Mouse (Mus musculus): ENCODE measurements at regions not wholly inside any gene's neighbourhood (a gene's known extent, or its start where the extent isn't known, plus 50 kb on each side); places are given as distances from the start of the nearest gene placed in this dataset.

GRCm38 (mm10) chr10:92021036-92021435, 701.2 kb downstream of the Nedd1 start:
- Histone ChIP-seq H3K9ac (replicated peaks; ENCODE audit: low read depth, low read length) (no peak overlapping the region), H3K27me3 (ENCODE audit: control insufficient read depth, insufficient read depth, low read length) (no peaks in the 10 kb centered on the region), H3K36me3 (ENCODE audit: control insufficient read depth, insufficient read depth, low read length) (no peaks in the 10 kb centered on the region), H3K27ac (ENCODE audit: low read depth, low read length) (no peak overlapping the region), H3K4me1 (ENCODE audit: control insufficient read depth, insufficient read depth, low read length) (0 out of 2 replicates have a peak, but pooled peaks cover 5% of the 10 kb centered on the region), H3K4me3 (ENCODE audit: low read depth, low read length) (no peak overlapping the region), H3K4me2 (ENCODE audit: low read depth, low read length) (no peak overlapping the region), H3K9me3 (ENCODE audit: control insufficient read depth, low read length) (no peaks in the 10 kb centered on the region)
- WGBS = 78% methylated on average over 1 of the region's 1 CpGs
- ATAC-seq (ENCODE audit: low read depth) = no peak

- no peaks in the 10 kb centered on the region for H3K27me3 ChIP-seq (ENCODE audit: control insufficient read depth, insufficient read depth, low read length)
- H3K36me3 ChIP-seq (ENCODE audit: control insufficient read depth, insufficient read depth, low read length) = no peaks in the 10 kb centered on the region
- H3K27ac ChIP-seq (ENCODE audit: low read depth, low read length) = no peak overlapping the region
- H3K9ac ChIP-seq (replicated peaks; ENCODE audit: low read depth, low read length) = no peak overlapping the region
- 38% methylated on average over 10 of the region's 10 CpGs for WGBS
- ATAC-seq (ENCODE audit: low read depth) = no peak
- H3K4me2 ChIP-seq (ENCODE audit: low read depth, low read length) = no peak overlapping the region
- H3K9me3 ChIP-seq (ENCODE audit: control insufficient read depth, low read length) = no peaks in the 10 kb centered on the region
- H3K4me3 ChIP-seq (ENCODE audit: low read depth, low read length) = no peak overlapping the region
- H3K4me1 ChIP-seq (ENCODE audit: control insufficient read depth, insufficient read depth, low read length) = peaks cover 6% of the 10 kb centered on the region; the same call in 1 of the 2 replicates
Measured at GRCm38 (mm10) chr10:92009551-92009950, 712.7 kb downstream of the Nedd1 start.

GRCm38 (mm10) chr10:92007891-92008290, 714.3 kb downstream of the Nedd1 start:
- H3K4me1 ChIP-seq (ENCODE audit: control insufficient read depth, insufficient read depth, low read length) = peaks cover 6% of the 10 kb centered on the region; the same call in 1 of the 2 replicates
- 79% methylated on average over 2 of the region's 2 CpGs for WGBS
- no peaks in the 10 kb centered on the region for H3K27me3 ChIP-seq (ENCODE audit: control insufficient read depth, insufficient read depth, low read length)
- no peak overlapping the region for H3K4me2 ChIP-seq (ENCODE audit: low read depth, low read length)
- H3K9ac ChIP-seq (replicated peaks; ENCODE audit: low read depth, low read length) = no peak overlapping the region
- H3K27ac ChIP-seq (ENCODE audit: low read depth, low read length) = no peak overlapping the region
- H3K4me3 ChIP-seq (ENCODE audit: low read depth, low read length) = no peak overlapping the region
- ATAC-seq (ENCODE audit: low read depth) = no peak
- no peaks in the 10 kb centered on the region for H3K36me3 ChIP-seq (ENCODE audit: control insufficient read depth, insufficient read depth, low read length)
- H3K9me3 ChIP-seq (ENCODE audit: control insufficient read depth, low read length) = no peaks in the 10 kb centered on the region

- Histone ChIP-seq H3K27ac (ENCODE audit: low read depth, low read length) (no peak overlapping the region), H3K27me3 (ENCODE audit: control insufficient read depth, insufficient read depth, low read length) (no peaks in the 10 kb centered on the region), H3K4me1 (ENCODE audit: control insufficient read depth, insufficient read depth, low read length) (peaks cover 6% of the 10 kb centered on the region; the same call in 1 of the 2 replicates), H3K9ac (replicated peaks; ENCODE audit: low read depth, low read length) (no peak overlapping the region), H3K36me3 (ENCODE audit: control insufficient read depth, insufficient read depth, low read length) (no peaks in the 10 kb centered on the region), H3K4me2 (ENCODE audit: low read depth, low read length) (no peak overlapping the region), H3K9me3 (ENCODE audit: control insufficient read depth, low read length) (no peaks in the 10 kb centered on the region), H3K4me3 (ENCODE audit: low read depth, low read length) (no peak overlapping the region)
- ATAC-seq (ENCODE audit: low read depth) = no peak
- 15% methylated on average over 3 of the region's 3 CpGs for WGBS
Measured at GRCm38 (mm10) chr10:92006467-92006866, 715.8 kb downstream of the Nedd1 start.

GRCm38 (mm10) chr10:91991040-91991439, 731.2 kb downstream of the Nedd1 start:
- WGBS = 58% methylated on average over 4 of the region's 4 CpGs

GRCm38 (mm10) chr10:91988364-91988763, 733.9 kb downstream of the Nedd1 start:
- no peaks in the 10 kb centered on the region for H3K36me3 ChIP-seq (ENCODE audit: control insufficient read depth, insufficient read depth, low read length)
- H3K27me3 ChIP-seq (ENCODE audit: control insufficient read depth, insufficient read depth, low read length) = no peaks in the 10 kb centered on the region
- H3K27ac ChIP-seq (ENCODE audit: low read depth, low read length) = no peak overlapping the region
- H3K4me2 ChIP-seq (ENCODE audit: low read depth, low read length) = no peak overlapping the region
- WGBS = 71% methylated on average over 8 of the region's 8 CpGs
- no peak overlapping the region for H3K4me3 ChIP-seq (ENCODE audit: low read depth, low read length)
- H3K9ac ChIP-seq (replicated peaks; ENCODE audit: low read depth, low read length) = no peak overlapping the region
- H3K9me3 ChIP-seq (ENCODE audit: control insufficient read depth, low read length) = no peaks in the 10 kb centered on the region
- no peak for ATAC-seq (ENCODE audit: low read depth)
- H3K4me1 ChIP-seq (ENCODE audit: control insufficient read depth, insufficient read depth, low read length) = no peaks in the 10 kb centered on the region

More at GRCm38 (mm10) chr10:91991040-91991439, 731.2 kb downstream of the Nedd1 start:
- Histone ChIP-seq H3K4me3 (ENCODE audit: low read depth, low read length) (no peak overlapping the region), H3K27me3 (ENCODE audit: control insufficient read depth, insufficient read depth, low read length) (no peaks in the 10 kb centered on the region), H3K9me3 (ENCODE audit: control insufficient read depth, low read length) (no peaks in the 10 kb centered on the region), H3K27ac (ENCODE audit: low read depth, low read length) (no peak overlapping the region), H3K4me1 (ENCODE audit: control insufficient read depth, insufficient read depth, low read length) (no peaks in the 10 kb centered on the region), H3K4me2 (ENCODE audit: low read depth, low read length) (no peak overlapping the region), H3K9ac (replicated peaks; ENCODE audit: low read depth, low read length) (no peak overlapping the region), H3K36me3 (ENCODE audit: control insufficient read depth, insufficient read depth, low read length) (no peaks in the 10 kb centered on the region)
- ATAC-seq (ENCODE audit: low read depth) = no peak

- 90% methylated on average over 2 of the region's 2 CpGs for WGBS
- Histone ChIP-seq H3K27me3 (ENCODE audit: control insufficient read depth, insufficient read depth, low read length) (no peaks in the 10 kb centered on the region), H3K9me3 (ENCODE audit: control insufficient read depth, low read length) (no peaks in the 10 kb centered on the region), H3K4me1 (ENCODE audit: control insufficient read depth, insufficient read depth, low read length) (no peaks in the 10 kb centered on the region), H3K9ac (replicated peaks; ENCODE audit: low read depth, low read length) (no peak overlapping the region), H3K4me2 (ENCODE audit: low read depth, low read length) (no peak overlapping the region), H3K4me3 (ENCODE audit: low read depth, low read length) (no peak overlapping the region), H3K36me3 (ENCODE audit: control insufficient read depth, insufficient read depth, low read length) (no peaks in the 10 kb centered on the region), H3K27ac (ENCODE audit: low read depth, low read length) (no peak overlapping the region)
- no peak for ATAC-seq (ENCODE audit: low read depth)
Measured at GRCm38 (mm10) chr10:91979841-91980240, 742.4 kb downstream of the Nedd1 start.

GRCm38 (mm10) chr10:91971951-91972350, 750.3 kb downstream of the Nedd1 start:
- H3K27ac ChIP-seq (ENCODE audit: low read depth, low read length) = no peak overlapping the region
- no peak overlapping the region for H3K9ac ChIP-seq (replicated peaks; ENCODE audit: low read depth, low read length)
- no peak overlapping the region for H3K4me3 ChIP-seq (ENCODE audit: low read depth, low read length)
- no peak for ATAC-seq (ENCODE audit: low read depth)
- 80% methylated on average over 2 of the region's 2 CpGs for WGBS
- H3K36me3 ChIP-seq (ENCODE audit: control insufficient read depth, insufficient read depth, low read length) = no peaks in the 10 kb centered on the region
- no peaks in the 10 kb centered on the region for H3K9me3 ChIP-seq (ENCODE audit: control insufficient read depth, low read length)
- H3K4me2 ChIP-seq (ENCODE audit: low read depth, low read length) = no peak overlapping the region
- no peaks in the 10 kb centered on the region for H3K4me1 ChIP-seq (ENCODE audit: control insufficient read depth, insufficient read depth, low read length)
- H3K27me3 ChIP-seq (ENCODE audit: control insufficient read depth, insufficient read depth, low read length) = no peaks in the 10 kb centered on the region

- no peak for ATAC-seq (ENCODE audit: low read depth)
- H3K9ac ChIP-seq (replicated peaks; ENCODE audit: low read depth, low read length) = no peak overlapping the region
- H3K27me3 ChIP-seq (ENCODE audit: control insufficient read depth, insufficient read depth, low read length) = no peaks in the 10 kb centered on the region
- 53% methylated on average over 18 of the region's 18 CpGs for WGBS
- peak overlapping the region; percentile 35; the same call in 1 of the 2 replicates for H3K27ac ChIP-seq (ENCODE audit: low read depth, low read length)
- no peaks in the 10 kb centered on the region for H3K4me1 ChIP-seq (ENCODE audit: control insufficient read depth, insufficient read depth, low read length)
- no peaks in the 10 kb centered on the region for H3K36me3 ChIP-seq (ENCODE audit: control insufficient read depth, insufficient read depth, low read length)
- no peak overlapping the region; the same call in 1 of the 2 replicates for H3K4me2 ChIP-seq (ENCODE audit: low read depth, low read length)
- no peak overlapping the region for H3K4me3 ChIP-seq (ENCODE audit: low read depth, low read length)
- H3K9me3 ChIP-seq (ENCODE audit: control insufficient read depth, low read length) = no peaks in the 10 kb centered on the region
Measured at GRCm38 (mm10) chr10:91967570-91968310, 754.5 kb downstream of the Nedd1 start.
